Mouse (Mus musculus) megakaryocyte-erythroid progenitor cell, adult 5-6 weeks (primary cell): ENCODE measurements around the gene 1700109H08Rik. TPM values are rescaled to one million over a fixed set of nuclear protein-coding genes. Genes with fewer than 3 reads are reported as not detected.
"Not testable (repeated sequence)": the region's sequence is repeated elsewhere in the genome, so short reads cannot be mapped to it uniquely, and the experiment has no call there.

Source experiments
- ATAC-seq: replicated peaks from 2 replicates; pipeline ENCODE4 v1.8.0; 2016; ENCODE audit warnings: mild to moderate bottlenecking, inconsistent platforms; ENCODE audit not compliant: severe bottlenecking, poor library complexity, low FRiP score, low TSS enrichment
- total RNA-seq, 2 experiments: library from RNA; stranded (forward) in 1 of 2; stranded (reverse) in 1 of 2; fragments of 200-1000, 215-1000 nt in 1 of 2; fragments of >200 nt in 1 of 2; fragmentation: Nextera tagmentation in 1 of 2; gene quantifications; 2 replicates each; pipeline ENCODE4 v1.2.3; 2014 to 2017

The 1700109H08Rik gene
- total RNA-seq, 2 experiments from 2014 or later, result 12.3 to 27.6 TPM

- peak; percentile 85 for ATAC-seq
Observed at GRCm38 (mm10) chr5:3596399-3596766, 25.0 kb downstream of the 1700109H08Rik start, which contains the start of gene Rbm48. TSS of gene Rbm48 (minus strand) at chr5:3596585.

GRCm38 (mm10) chr5:3597171-3597570 lies 25.8 kb downstream of the 1700109H08Rik start:
- ATAC-seq, result no peak

GRCm38 (mm10) chr5:3598766-3599165 lies 27.4 kb downstream of the 1700109H08Rik start:
- no peak for ATAC-seq

- ATAC-seq, result no peak
Observed at GRCm38 (mm10) chr5:3600298-3600697, 28.9 kb downstream of the 1700109H08Rik start.

- no peak for ATAC-seq
Observed at GRCm38 (mm10) chr5:3600790-3601189, 29.4 kb downstream of the 1700109H08Rik start.

- ATAC-seq, result no peak
Observed at GRCm38 (mm10) chr5:3607114-3607513, 35.7 kb downstream of the 1700109H08Rik start.

GRCm38 (mm10) chr5:3609241-3609640 lies 37.9 kb downstream of the 1700109H08Rik start:
- ATAC-seq, result no peak

- not testable (repeated sequence) for ATAC-seq
Observed at GRCm38 (mm10) chr5:3611835-3612234, 40.5 kb downstream of the 1700109H08Rik start.

GRCm38 (mm10) chr5:3620486-3620885 lies 49.1 kb downstream of the 1700109H08Rik start:
- ATAC-seq, result no peak

GRCm38 (mm10) chr5:3630055-3630454 lies 58.7 kb downstream of the 1700109H08Rik start:
- ATAC-seq, result no peak

GRCm38 (mm10) chr5:3631512-3632271 lies 60.3 kb downstream of the 1700109H08Rik start:
- ATAC-seq, result peak; percentile 58

- 0 out of 2 replicates have a peak, but pooled peaks have one; percentile 41 for ATAC-seq
Observed at GRCm38 (mm10) chr5:3632285-3632684, 60.9 kb downstream of the 1700109H08Rik start.

- ATAC-seq, result no peak
Observed at GRCm38 (mm10) chr5:3633315-3633714, 61.9 kb downstream of the 1700109H08Rik start.

GRCm38 (mm10) chr5:3633951-3634350 lies 62.6 kb downstream of the 1700109H08Rik start:
- no peak for ATAC-seq

Other genes starting within 250 kb of the 1700109H08Rik start
- gene Cdk6, start 230.1 kb upstream of the 1700109H08Rik start, total RNA-seq (2014; fragmentation: Nextera tagmentation), result 200 and 232 TPM in 2 replicates
- gene Cdk6, start 230.1 kb upstream of the 1700109H08Rik start, total RNA-seq (2017), result 179 and 188 TPM in 2 replicates
- 63.1 and 67.0 TPM in 2 replicates for gene Fam133b, start 27.7 kb upstream of the 1700109H08Rik start, total RNA-seq (2014; fragmentation: Nextera tagmentation)
- 91.9 and 134 TPM in 2 replicates for gene Fam133b, start 27.7 kb upstream of the 1700109H08Rik start, total RNA-seq (2017)
- gene Pex1, start 24.5 kb downstream of the 1700109H08Rik start, total RNA-seq (2014; fragmentation: Nextera tagmentation), result 16.6 and 38.2 TPM in 2 replicates
- gene Pex1, start 24.5 kb downstream of the 1700109H08Rik start, total RNA-seq (2017), result 20.7 and 22.1 TPM in 2 replicates
- 10.7 and 17.7 TPM in 2 replicates for gene Rbm48, start 25.0 kb downstream of the 1700109H08Rik start, total RNA-seq (2014; fragmentation: Nextera tagmentation)
- gene Rbm48, start 25.0 kb downstream of the 1700109H08Rik start, total RNA-seq (2017), result 29.5 and 31.9 TPM in 2 replicates
- gene Tmbim7, start 79.6 kb downstream of the 1700109H08Rik start, total RNA-seq (2014; fragmentation: Nextera tagmentation), result 0.94 and 1.4 TPM in 2 replicates
- not detected in 2 replicates for gene Tmbim7, start 79.6 kb downstream of the 1700109H08Rik start, total RNA-seq (2017)
- 95.7 and 101 TPM in 2 replicates for gene Gatad1, start 85.6 kb downstream of the 1700109H08Rik start, total RNA-seq (2014; fragmentation: Nextera tagmentation)
- gene Gatad1, start 85.6 kb downstream of the 1700109H08Rik start, total RNA-seq (2017), result 183 and 187 TPM in 2 replicates
- 29.0 and 34.5 TPM in 2 replicates for gene Ankib1, start 231.4 kb downstream of the 1700109H08Rik start, total RNA-seq (2014; fragmentation: Nextera tagmentation)
- 44.4 and 63.5 TPM in 2 replicates for gene Ankib1, start 231.4 kb downstream of the 1700109H08Rik start, total RNA-seq (2017)
- gene Krit1, start 231.6 kb downstream of the 1700109H08Rik start, total RNA-seq (2014; fragmentation: Nextera tagmentation), result 68.1 and 79.3 TPM in 2 replicates
- 54.5 and 69.1 TPM in 2 replicates for gene Krit1, start 231.6 kb downstream of the 1700109H08Rik start, total RNA-seq (2017)